In the genomic region with DNA sequence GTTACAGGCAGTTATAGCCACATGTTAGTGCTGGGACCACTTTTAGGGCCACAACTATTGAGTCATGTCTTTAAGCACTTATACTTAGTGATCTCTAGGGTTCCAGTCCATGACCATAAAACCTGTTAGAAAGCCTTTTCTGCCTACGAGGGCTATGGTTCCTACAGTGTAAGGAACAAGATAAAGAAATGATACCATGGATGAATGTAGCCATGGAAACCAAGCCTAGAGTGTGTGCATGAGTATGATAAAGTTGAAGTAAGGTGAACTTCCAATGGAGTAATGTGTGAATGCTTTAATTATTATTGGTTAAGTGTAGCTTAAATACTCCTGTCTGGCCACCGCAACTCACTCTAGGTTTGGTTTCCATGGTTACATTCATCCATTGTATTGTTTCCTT, we compare ENCODE assay signal across 8 mouse cellular contexts. TPM values are rescaled to one million over a fixed set of nuclear protein-coding genes. Genes with fewer than 3 reads are reported as not detected.
A peak's percentile ranks its signal among the peaks of the same experiment; 100 is the strongest.
DNase-seq lines count a peak whose midpoint lies in the region; ATAC-seq and TF ChIP-seq lines count a peak whose summit lies in the region.

No protein-coding gene starts in this region.

- TF ChIP-seq CTCF in heart, adult 2 months (IDR thresholded peaks at IDR 0.05) = no peak
- TF ChIP-seq CTCF in C2C12 (IDR thresholded peaks at IDR 0.05; ENCODE audit: control insufficient read depth, insufficient read depth, insufficient read length) = no peak
- TF ChIP-seq CTCF in liver, embryonic 14.5 days (IDR thresholded peaks at IDR 0.05; ENCODE audit: low read depth) = no peak

- H3K79me2 ChIP-seq in heart, adult 2 months (replicated peaks; ENCODE audit: control insufficient read depth, insufficient read depth, low read length) = 0 out of 2 replicates have a peak, but pooled peaks cover 2% of the 10 kb centered on the region
- H3K79me2 ChIP-seq in C2C12 (ENCODE audit: control insufficient read depth, insufficient read depth) = peaks cover 66% of the 10 kb centered on the region

- peak overlapping the region; percentile 92; the same call in 1 of the 2 replicates for H3K4me3 ChIP-seq in heart, adult 2 months
- H3K4me3 ChIP-seq in C2C12 (ENCODE audit: insufficient read depth, poor library complexity, severe bottlenecking) = peak overlapping the region; percentile 66
- H3K4me3 ChIP-seq in forebrain, embryonic 14.5 days (ENCODE audit: low read depth, low read length) = no peak overlapping the region
- peak overlapping the region; percentile 87 to 95; a peak in 3 of 4 replicates for H3K4me3 ChIP-seq in liver, embryonic 14.5 days (ENCODE audit: insufficient read depth in 1 of 2, low read depth in 2 of 2, low read length in 2 of 2)

- no peak overlapping the region for H3K9ac ChIP-seq in heart, adult 2 months (ENCODE audit: low read depth, low read length)
- no peak overlapping the region for H3K9ac ChIP-seq in forebrain, embryonic 14.5 days (ENCODE audit: low read length)
- H3K9ac ChIP-seq in liver, embryonic 14.5 days (replicated peaks) = peak overlapping the region; percentile 95

- DNase-seq in heart, adult 2 months = no peak
- no peak for DNase-seq in heart, postnatal 14 days
- DNase-seq in forebrain, embryonic 14.5 days (ENCODE audit: low spot score) = no peak
- peak; percentile 60 to 73 (median 66) for DNase-seq in liver, embryonic 14.5 days (ENCODE audit: low read depth in 3 of 3, low spot score in 3 of 3)
- no peak for DNase-seq in frontal cortex, postnatal 14 days (ENCODE audit: low spot score in 2 of 2)
- DNase-seq in thymus, postnatal 4 days = no peak
- DNase-seq in adrenal gland, postnatal 10 days = no peak

- intact Hi-C loops in heart, adult 2 months (cut with DNase I) = loop anchor here (10.0 kb wide), 1 partner anchor 366 kb away; a partner anchor contains a TSS
- intact Hi-C loops in heart, postnatal 14 days (cut with DNase I) = no loop called here

- TF ChIP-seq POLR2A in heart, adult 2 months (IDR thresholded peaks at IDR 0.05; ENCODE audit: insufficient read depth, low read depth, low read length) = no peak

- H3K36me3 ChIP-seq in heart, adult 2 months (ENCODE audit: control insufficient read depth, insufficient read depth, low read length) = peaks cover 48% of the 10 kb centered on the region
- H3K36me3 ChIP-seq in C2C12 (ENCODE audit: control insufficient read depth, insufficient read depth) = peaks cover 46% of the 10 kb centered on the region
- peaks cover 13% of the 10 kb centered on the region for H3K36me3 ChIP-seq in forebrain, embryonic 14.5 days (ENCODE audit: control insufficient read depth, insufficient read depth, low read length)
- peaks cover 9% of the 10 kb centered on the region for H3K36me3 ChIP-seq in liver, embryonic 14.5 days (replicated peaks; ENCODE audit: control insufficient read depth, insufficient read depth, low read depth)

- H3K4me2 ChIP-seq in forebrain, embryonic 14.5 days (ENCODE audit: low read length) = peak overlapping the region; percentile 65
- peak overlapping the region; percentile 66 for H3K4me2 ChIP-seq in liver, embryonic 14.5 days (ENCODE audit: low read depth)

- H3K27ac ChIP-seq in heart, adult 2 months = no peak overlapping the region; the same call in 1 of the 2 replicates
- H3K27ac ChIP-seq in forebrain, embryonic 14.5 days (ENCODE audit: low read depth, low read length) = no peak overlapping the region
- H3K27ac ChIP-seq in liver, embryonic 14.5 days = peak overlapping the region; percentile 58

- H3K79me3 ChIP-seq in C2C12 (ENCODE audit: low read depth) = peaks cover 45% of the 10 kb centered on the region

- no peak for TF ChIP-seq EP300 in heart, adult 2 months (IDR thresholded peaks at IDR 0.05; ENCODE audit: insufficient read depth, low read depth, low read length)
- TF ChIP-seq EP300 in liver, embryonic 14.5 days (IDR thresholded peaks at IDR 0.05; ENCODE audit: low read depth) = peak; percentile 21; the same call in 1 of the 2 replicates

- H3K4me1 ChIP-seq in heart, adult 2 months (ENCODE audit: control insufficient read depth, insufficient read depth, low read length) = peaks cover 8% of the 10 kb centered on the region
- H3K4me1 ChIP-seq in forebrain, embryonic 14.5 days (ENCODE audit: control insufficient read depth, insufficient read depth, low read length) = peaks cover 12% of the 10 kb centered on the region
- peaks cover 19 to 26% of the 10 kb centered on the region in 2 experiments for H3K4me1 ChIP-seq in liver, embryonic 14.5 days (replicated peaks; ENCODE audit: control insufficient read depth in 2 of 2, insufficient read depth in 2 of 2, low read length in 1 of 2)

- no peak for ATAC-seq in forebrain, embryonic 14.5 days
- ATAC-seq in liver, embryonic 14.5 days (ENCODE audit: insufficient read depth) = peak; percentile 55

- WGBS in heart, adult 2 months = 51% methylated on average over 2 of the region's 2 CpGs
- 89% methylated on average over 2 of the region's 2 CpGs for WGBS in forebrain, embryonic 14.5 days
- WGBS in liver, embryonic 14.5 days (ENCODE audit: insufficient replicate concordance) = 44% methylated on average over 2 of the region's 2 CpGs

- no peaks in the 10 kb centered on the region for H3K27me3 ChIP-seq in heart, adult 2 months (ENCODE audit: control insufficient read depth, insufficient read depth, low read length)
- no peaks in the 10 kb centered on the region for H3K27me3 ChIP-seq in C2C12 (ENCODE audit: control insufficient read depth, insufficient read depth, insufficient read length)
- no peaks in the 10 kb centered on the region for H3K27me3 ChIP-seq in forebrain, embryonic 14.5 days (replicated peaks; ENCODE audit: control insufficient read depth, insufficient read depth, low read length)
- no peaks in the 10 kb centered on the region for H3K27me3 ChIP-seq in liver, embryonic 14.5 days (ENCODE audit: control insufficient read depth, insufficient read depth, low read length)

- H3K9me3 ChIP-seq in forebrain, embryonic 14.5 days (replicated peaks; ENCODE audit: control insufficient read depth, low read length) = no peaks in the 10 kb centered on the region
- H3K9me3 ChIP-seq in liver, embryonic 14.5 days (ENCODE audit: control insufficient read depth, low read length) = peaks cover 7% of the 10 kb centered on the region

- no peak overlapping the region for H3ac ChIP-seq in C2C12 (ENCODE audit: control insufficient read depth, insufficient read length, low read depth)

TF ChIP-seq in C2C12, 6 proteins besides CTCF, POLR2A, EP300 and RAD21:
- no peak for TF ChIP-seq CEBPB (IDR thresholded peaks at IDR 0.05; ENCODE audit: low read depth)
- TF ChIP-seq MYOG (IDR thresholded peaks at IDR 0.05; ENCODE audit: control insufficient read depth, extremely low read depth, insufficient read length) = no peak
- TF ChIP-seq FOSL1 (IDR thresholded peaks at IDR 0.05; ENCODE audit: insufficient read depth, low read length, poor library complexity, severe bottlenecking) = no peak
- TF ChIP-seq MYOD1 (IDR thresholded peaks at IDR 0.05; ENCODE audit: control insufficient read depth, insufficient read length, low read depth) = no peak
- no peak for TF ChIP-seq USF1 (IDR thresholded peaks at IDR 0.05; ENCODE audit: low read depth)
- no peak for TF ChIP-seq MAX (IDR thresholded peaks at IDR 0.05)

RNA-seq across cellular contexts. Expression of a gene that starts 1.8 kb away (rescaled TPM):
- 10 to 100 TPM; 30.8 to 31.1 TPM for total RNA-seq in heart, adult 2 months (2021)
- polyA plus RNA-seq in heart, adult 2 months (2012; rRNA removed) = 8.0 and 11.3 TPM in 2 replicates
- total RNA-seq in heart, postnatal 14 days (2021) = 10 to 100 TPM; 32.8 to 38.6 TPM
- polyA plus RNA-seq in C2C12 (2012; fragmentation: generic; extraction: Trizol) = 4.3 TPM
- 32.6 and 33.3 TPM in 2 replicates for polyA plus RNA-seq in forebrain, embryonic 14.5 days (2014; fragmentation: Nextera tagmentation; extraction: Ambion mirVana)
- polyA plus RNA-seq in liver, embryonic 14.5 days (2012; rRNA removed) = 3.2 and 5.0 TPM in 2 replicates
- 22.3 and 23.6 TPM in 2 replicates for polyA plus RNA-seq in liver, embryonic 14.5 days (2014; fragmentation: Nextera tagmentation; extraction: Ambion mirVana)
- total RNA-seq in adrenal gland, postnatal 10 days (2021) = 10 to 100 TPM; 34.2 to 46.3 TPM

Comparison
In these comparisons a context has a peak if more than half of its experiments do, and no peak if none do; other contexts are left out.
1. DNase-seq: peak in liver, embryonic 14.5 days (3 of 3); none in heart, adult 2 months (0 of 2), heart, postnatal 14 days (0 of 2), forebrain, embryonic 14.5 days (single experiment), frontal cortex, postnatal 14 days (0 of 2), thymus, postnatal 4 days (single experiment) and adrenal gland, postnatal 10 days (single experiment).